Mouse (Mus musculus) fat pad, adult 2 months (tissue): ENCODE measurements around the gene Zfp827.

Source experiments
- DNase-seq: peaks from one replicate; pipeline ENCODE4 v3.0.0-alpha.2; 2011; ENCODE audit warnings: low read depth, low spot score; ENCODE audit errors: extremely low read depth

Zfp827 gene

GRCm38 (mm10) chr8:79060013-79060609 lies 31.9 kb downstream of the Zfp827 start:
- DNase-seq, result no peak

- DNase-seq, result no peak
Observed at GRCm38 (mm10) chr8:79065924-79066323, 37.7 kb downstream of the Zfp827 start.

- DNase-seq, result no peak
Observed at GRCm38 (mm10) chr8:79067812-79068630, 39.8 kb downstream of the Zfp827 start.

GRCm38 (mm10) chr8:79073311-79073710 lies 45.1 kb downstream of the Zfp827 start:
- DNase-seq, result peak; percentile 97

- DNase-seq, result peak; percentile 51
Observed at GRCm38 (mm10) chr8:79074986-79075385, 46.7 kb downstream of the Zfp827 start.

- no peak for DNase-seq
Observed at GRCm38 (mm10) chr8:79077256-79077655, 49.0 kb downstream of the Zfp827 start.

- no peak for DNase-seq
Observed at GRCm38 (mm10) chr8:79078556-79079195, 50.4 kb downstream of the Zfp827 start.

GRCm38 (mm10) chr8:79079196-79079561 lies 50.9 kb downstream of the Zfp827 start:
- DNase-seq, result peak; percentile 43

- DNase-seq, result no peak
Observed at GRCm38 (mm10) chr8:79080096-79080739, 52.0 kb downstream of the Zfp827 start.

GRCm38 (mm10) chr8:79081333-79081732 lies 53.1 kb downstream of the Zfp827 start:
- no peak for DNase-seq

GRCm38 (mm10) chr8:79081955-79082354 lies 53.7 kb downstream of the Zfp827 start:
- DNase-seq, result no peak

GRCm38 (mm10) chr8:79083461-79084358 lies 55.5 kb downstream of the Zfp827 start:
- peak; percentile 80 for DNase-seq

- no peak for DNase-seq
Observed at GRCm38 (mm10) chr8:79084359-79084820, 56.2 kb downstream of the Zfp827 start.

GRCm38 (mm10) chr8:79094422-79094821 lies 66.2 kb downstream of the Zfp827 start:
- no peak for DNase-seq

GRCm38 (mm10) chr8:79095162-79095561 lies 66.9 kb downstream of the Zfp827 start:
- DNase-seq, result no peak

GRCm38 (mm10) chr8:79096970-79097369 lies 68.7 kb downstream of the Zfp827 start:
- no peak for DNase-seq

GRCm38 (mm10) chr8:79102707-79103106 lies 74.5 kb downstream of the Zfp827 start:
- DNase-seq, result no peak

GRCm38 (mm10) chr8:79103185-79103878 lies 75.1 kb downstream of the Zfp827 start:
- no peak for DNase-seq

- DNase-seq, result no peak
Observed at GRCm38 (mm10) chr8:79103923-79104580, 75.8 kb downstream of the Zfp827 start.
